Mouse (Mus musculus) heart, adult 2 months (tissue): Measurements from ENCODE around the gene Olfr1368. TPM values are rescaled to one million over a fixed set of nuclear protein-coding genes. Genes with fewer than 3 reads are reported as not detected.

ENCODE experiments used
- DNase-seq, 2 experiments: peaks; one replicate each; pipeline ENCODE4 v3.0.0; 2021
- H3K27ac ChIP-seq: fragments of 200-600 bp; 2 replicates; pipeline ENCODE4 v1.8.1; 2022
- H3K27me3 ChIP-seq: fragments of 200-500 bp; 2 replicates; pipeline ENCODE4 v1.6.1; 2012; ENCODE audit warnings: mild to moderate bottlenecking, low read length, inconsistent platforms, mixed read lengths; ENCODE audit not compliant: control insufficient read depth, insufficient read depth
- H3K36me3 ChIP-seq: fragments of 200-500 bp; 2 replicates; pipeline ENCODE4 v1.6.1; 2012; ENCODE audit warnings: low read length, inconsistent platforms; ENCODE audit not compliant: control insufficient read depth, insufficient read depth
- H3K4me1 ChIP-seq: fragments of 200-500 bp; 2 replicates; pipeline ENCODE4 v1.6.1; 2011; ENCODE audit warnings: low read length; ENCODE audit not compliant: control insufficient read depth, insufficient read depth
- H3K4me3 ChIP-seq: fragments of 200-600 bp; 2 replicates; pipeline ENCODE4 v1.8.1; 2022
- H3K79me2 ChIP-seq: fragments of 200-500 bp; replicated peaks from 2 replicates; pipeline ENCODE4 v1.6.1; 2012; ENCODE audit warnings: mild to moderate bottlenecking, inconsistent platforms, low read length, moderate library complexity, mixed read lengths; ENCODE audit not compliant: control insufficient read depth, insufficient read depth
- H3K9ac ChIP-seq: fragments of 200-500 bp; 2 replicates; pipeline ENCODE4 v1.6.1; 2012; ENCODE audit warnings: low read depth, mild to moderate bottlenecking, control low read depth, inconsistent platforms, low read length, mixed read lengths
- CTCF ChIP-seq: fragments of 200-600 bp; IDR thresholded peaks from 2 replicates; pipeline ENCODE4 v1.8.1; 2022; ENCODE audit warnings: antibody characterized with exemption, mild to moderate bottlenecking, moderate library complexity
- EP300 ChIP-seq: fragments of 200-500 bp; IDR thresholded peaks from 2 replicates; pipeline ENCODE4 v1.6.1; 2011; ENCODE audit warnings: low read depth, low read length, control low read depth; ENCODE audit not compliant: insufficient read depth
- POLR2A ChIP-seq: fragments of 200-500 bp; IDR thresholded peaks from 2 replicates; pipeline ENCODE4 v1.6.1; 2011; ENCODE audit warnings: mild to moderate bottlenecking, low read depth, low read length, control low read depth; ENCODE audit not compliant: insufficient read depth
- WGBS: fragments of 180-500 bp; shearing (Covaris S2); methylation state at CpG from one replicate; pipeline ENCODE4 v1.1.7; 2018; 5-methylcytosine and 5-hydroxymethylcytosine counted together
- intact Hi-C: fragments of 180-260 bp; cut with DNase I; formaldehyde crosslinking; loops from one replicate; pipeline ENCODE4 v1.15.1; 2025
- long read RNA-seq: library from polyadenylated mRNA; stranded (forward); transcript quantifications from one replicate; pipeline ENCODE4 v2.0.0, GENCODE M21; 2021
- polyA plus RNA-seq: library from polyadenylated mRNA; depleted of rRNA; stranded (reverse); fragments of >200 nt; gene quantifications from 2 replicates; pipeline ENCODE4 v1.2.3, GENCODE M21; 2012; rRNA removed
- total RNA-seq, 2 experiments: library from RNA; stranded (reverse); gene quantifications; 2 replicates each; pipeline ENCODE4 v1.2.3; 2021

Olfr1368 gene
- total RNA-seq (not detected), polyA plus RNA-seq (not detected in 2 replicates)
- long read RNA-seq, result 0 reads

- no peak within 1 kb of the TSS for H3K4me3 ChIP-seq
- intact Hi-C loops, result no loop called here
Observed at GRCm38 (mm10) chr13:21145767-21146166, at the start of gene Olfr1368. Olfr1368 (minus strand) TSS chr13:21145867.

GRCm38 (mm10) chr13:21185521-21185920, 39.9 kb upstream of the Olfr1368 start:
- peaks cover 5% of the 10 kb centered on the region for H3K36me3 ChIP-seq
- 80% methylated on average over 4 of the region's 4 CpGs for WGBS
- intact Hi-C loops, result no loop called here
- H3K9ac ChIP-seq, result no peak overlapping the region
- TF ChIP-seq CTCF (no peak), POLR2A (no peak), EP300 (no peak)
- no peak overlapping the region for H3K4me3 ChIP-seq
- 0 out of 2 replicates have a peak, but pooled peaks cover 1% of the 10 kb centered on the region for H3K79me2 ChIP-seq
- no peak overlapping the region for H3K27ac ChIP-seq
- H3K4me1 ChIP-seq, result peaks cover 1% of the 10 kb centered on the region; the same call in 1 of the 2 replicates
- DNase-seq, result no peak
- no peaks in the 10 kb centered on the region for H3K27me3 ChIP-seq

More at GRCm38 (mm10) chr13:21145767-21146166, at the start of gene Olfr1368:
- Histone ChIP-seq H3K27me3 (no peaks in the 10 kb centered on the region), H3K9ac (no peak within 1 kb of the TSS), H3K4me1 (no peaks in the 10 kb centered on the region), H3K27ac (no peak within 1 kb of the TSS), H3K36me3 (no peaks in the 10 kb centered on the region), H3K79me2 (no peaks in the 10 kb centered on the region)
- TF ChIP-seq EP300 (no peak), CTCF (no peak)
- 58% methylated on average over 4 of the region's 4 CpGs for WGBS
- no peak for DNase-seq

- H3K4me3 ChIP-seq, result no peak overlapping the region
Observed at GRCm38 (mm10) chr13:21183661-21184060, 38.0 kb upstream of the Olfr1368 start.

GRCm38 (mm10) chr13:21183066-21183465, 37.4 kb upstream of the Olfr1368 start:
- H3K36me3 ChIP-seq, result peaks cover 5% of the 10 kb centered on the region
- 92% methylated on average over 6 of the region's 6 CpGs for WGBS

More at GRCm38 (mm10) chr13:21183661-21184060, 38.0 kb upstream of the Olfr1368 start:
- H3K4me1 ChIP-seq, result peaks cover 1% of the 10 kb centered on the region
- no peak for DNase-seq
- H3K9ac ChIP-seq, result no peak overlapping the region
- 0 out of 2 replicates have a peak, but pooled peaks cover 1% of the 10 kb centered on the region for H3K79me2 ChIP-seq
- TF ChIP-seq POLR2A (no peak), EP300 (no peak)
- 88% methylated on average over 7 of the region's 7 CpGs for WGBS
- no peak overlapping the region for H3K27ac ChIP-seq
- no peaks in the 10 kb centered on the region for H3K27me3 ChIP-seq
- peaks cover 5% of the 10 kb centered on the region for H3K36me3 ChIP-seq
- intact Hi-C loops, result loop anchor here (5.0 kb wide), 1 partner anchor 144 kb away; no protein-coding TSS in a partner anchor

GRCm38 (mm10) chr13:21181996-21182395, 36.3 kb upstream of the Olfr1368 start:
- intact Hi-C loops, result loop anchor here (1.0 to 5.0 kb wide), 2 partner anchors 18 to 145 kb away; no protein-coding TSS in a partner anchor
- Histone ChIP-seq H3K27ac (no peak overlapping the region), H3K4me1 (peaks cover 1% of the 10 kb centered on the region), H3K9ac (no peak overlapping the region), H3K36me3 (peaks cover 5% of the 10 kb centered on the region), H3K4me3 (no peak overlapping the region), H3K27me3 (no peaks in the 10 kb centered on the region), H3K79me2 (0 out of 2 replicates have a peak, but pooled peaks cover 1% of the 10 kb centered on the region)
- TF ChIP-seq EP300, result no peak
- TF ChIP-seq CTCF, result no peak
- TF ChIP-seq POLR2A, result no peak
- DNase-seq, result no peak
- WGBS, result 76% methylated on average over 7 of the region's 7 CpGs

More at GRCm38 (mm10) chr13:21183066-21183465, 37.4 kb upstream of the Olfr1368 start:
- H3K9ac ChIP-seq, result no peak overlapping the region
- no peak overlapping the region for H3K4me3 ChIP-seq
- H3K27ac ChIP-seq, result no peak overlapping the region
- intact Hi-C loops, result loop anchor here (5.0 kb wide), 1 partner anchor 144 kb away; no protein-coding TSS in a partner anchor
- H3K79me2 ChIP-seq, result 0 out of 2 replicates have a peak, but pooled peaks cover 1% of the 10 kb centered on the region
- H3K4me1 ChIP-seq, result peaks cover 1% of the 10 kb centered on the region
- no peak for DNase-seq
- H3K27me3 ChIP-seq, result no peaks in the 10 kb centered on the region
- TF ChIP-seq EP300 (no peak), POLR2A (no peak), CTCF (no peak)
